Mouse (Mus musculus) stomach, embryonic 14.5 days (tissue): ENCODE results near the gene Epb41l4b. TPM values are rescaled to one million over a fixed set of nuclear protein-coding genes. Genes with fewer than 3 reads are reported as not detected.

ENCODE experiments used
- ATAC-seq: fragments of 200-750 bp; cut with Nextera tagmentation; 2 replicates; pipeline ENCODE4 v1.8.0; 2017; ENCODE audit warnings: low read depth, moderate TSS enrichment; ENCODE audit not compliant: insufficient number of reproducible peaks, insufficient read depth, low FRiP score
- H3K27ac ChIP-seq: fragments of 300-500 bp; sonication (generic); 2 replicates; pipeline ENCODE4 v1.5.1; 2014; ENCODE audit warnings: mild to moderate bottlenecking, low read length, moderate library complexity, mixed read lengths
- H3K27me3 ChIP-seq: fragments of 300-500 bp; sonication (generic); 2 replicates; pipeline ENCODE4 v1.6.1; 2014; ENCODE audit warnings: low read length, control low read depth, mixed read lengths; ENCODE audit not compliant: control insufficient read depth, insufficient read depth
- H3K36me3 ChIP-seq: fragments of 300-500 bp; sonication (generic); 2 replicates; pipeline ENCODE4 v1.6.1; 2014; ENCODE audit warnings: mild to moderate bottlenecking, control low read depth, low read length, moderate library complexity, mixed read lengths; ENCODE audit not compliant: control insufficient read depth, insufficient read depth
- H3K4me1 ChIP-seq: fragments of 300-500 bp; sonication (generic); 2 replicates; pipeline ENCODE4 v1.6.1; 2014; ENCODE audit warnings: low read length, control low read depth, mixed read lengths; ENCODE audit not compliant: control insufficient read depth, insufficient read depth
- H3K4me2 ChIP-seq: fragments of 300-500 bp; sonication (generic); replicated peaks from 2 replicates; pipeline ENCODE4 v1.6.1; 2014; ENCODE audit warnings: low read depth, low read length, control low read depth
- H3K4me3 ChIP-seq: fragments of 300-500 bp; sonication (generic); 2 replicates; pipeline ENCODE4 v1.5.1; 2014; ENCODE audit warnings: low read depth, low read length, control low read depth
- H3K9ac ChIP-seq: fragments of 300-500 bp; sonication (generic); replicated peaks from 2 replicates; pipeline ENCODE4 v1.6.1; 2014; ENCODE audit warnings: low read depth, mild to moderate bottlenecking, control low read depth, low read length, moderate library complexity, mixed read lengths
- H3K9me3 ChIP-seq: fragments of 300-500 bp; sonication (generic); 2 replicates; pipeline ENCODE4 v1.6.1; 2016; ENCODE audit warnings: low read depth, low read length, control low read depth; ENCODE audit not compliant: control insufficient read depth
- WGBS: fragments of 180-500 bp; shearing (Covaris S2); extraction: QIAGEN DNeasy Blood & Tissue Kit; methylation state at CpG from one replicate; pipeline ENCODE4 v1.1.7; 2014; 5-methylcytosine and 5-hydroxymethylcytosine counted together
- polyA plus RNA-seq: library from polyadenylated mRNA; unstranded; fragments of >200 nt; fragmentation: Nextera tagmentation; extraction: Ambion mirVana; gene quantifications from 2 replicates; pipeline ENCODE4 v1.2.1, GENCODE M21; 2014

Gene Epb41l4b
- polyA plus RNA-seq, 1 experiment from 2014 or later = 6.7 TPM

DNA sequence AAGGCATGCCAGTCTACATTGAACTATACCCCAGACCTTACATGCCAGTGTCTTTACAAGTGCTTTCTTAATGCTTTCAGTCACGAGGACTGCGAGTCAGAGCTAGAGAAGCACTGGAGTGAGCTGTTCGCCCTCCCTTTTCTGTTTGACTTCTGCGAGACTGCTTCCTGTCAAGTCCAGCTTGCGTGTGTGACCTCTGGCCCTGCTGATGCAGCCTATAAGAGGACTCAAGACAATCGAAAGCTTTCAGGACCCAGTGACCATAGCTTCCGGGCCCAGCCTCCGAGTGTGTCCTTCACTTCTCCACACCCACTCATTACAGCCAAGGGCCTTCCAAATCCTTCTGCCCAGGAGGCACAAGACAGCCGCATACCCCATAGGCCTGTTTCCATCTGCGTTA lies 32.1 kb upstream of the Epb41l4b start:
- no peak overlapping the region for H3K9ac ChIP-seq
- H3K4me1 ChIP-seq = no peaks in the 10 kb centered on the region; the same call in 1 of the 2 replicates
- no peak overlapping the region for H3K4me2 ChIP-seq
- no peak overlapping the region for H3K4me3 ChIP-seq
- no peaks in the 10 kb centered on the region for H3K27me3 ChIP-seq
- H3K36me3 ChIP-seq = no peaks in the 10 kb centered on the region
- no peak overlapping the region for H3K27ac ChIP-seq
- ATAC-seq = no peak
- 57% methylated on average over 10 of the region's 10 CpGs for WGBS
- no peaks in the 10 kb centered on the region for H3K9me3 ChIP-seq

GRCm38 (mm10) chr4:57172861-57173260 lies 29.6 kb upstream of the Epb41l4b start:
- H3K36me3 ChIP-seq = no peaks in the 10 kb centered on the region
- 52% methylated on average over 8 of the region's 8 CpGs for WGBS
- no peaks in the 10 kb centered on the region for H3K9me3 ChIP-seq
- no peak overlapping the region for H3K27ac ChIP-seq
- H3K4me2 ChIP-seq = no peak overlapping the region
- no peak for ATAC-seq
- no peaks in the 10 kb centered on the region; the same call in 1 of the 2 replicates for H3K4me1 ChIP-seq
- no peak overlapping the region for H3K9ac ChIP-seq
- no peaks in the 10 kb centered on the region for H3K27me3 ChIP-seq
- H3K4me3 ChIP-seq = no peak overlapping the region

DNA sequence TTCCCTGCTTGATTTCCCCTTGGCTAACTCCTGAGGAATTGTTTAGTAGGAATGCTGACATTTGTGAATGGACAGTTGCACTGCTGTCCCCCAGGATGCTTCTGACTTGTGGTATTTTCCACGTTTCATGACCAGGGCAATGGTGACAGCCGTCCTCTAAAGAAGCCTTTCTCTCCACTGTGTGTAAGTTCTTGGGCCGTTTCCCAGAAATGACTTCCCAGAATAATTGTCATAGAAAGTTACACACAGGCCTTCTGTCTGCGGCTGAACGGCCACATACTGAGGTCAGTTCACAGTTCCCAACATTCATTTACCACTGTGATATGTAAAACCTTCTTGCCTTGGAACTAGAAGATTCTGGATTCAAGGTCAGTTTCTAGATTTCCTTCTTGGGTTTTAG lies 28.6 kb upstream of the Epb41l4b start:
- 68% methylated on average over 5 of the region's 5 CpGs for WGBS
- no peak for ATAC-seq
- Histone ChIP-seq H3K27ac (no peak overlapping the region), H3K9ac (no peak overlapping the region), H3K9me3 (no peaks in the 10 kb centered on the region), H3K4me1 (no peaks in the 10 kb centered on the region; the same call in 1 of the 2 replicates), H3K27me3 (no peaks in the 10 kb centered on the region), H3K36me3 (no peaks in the 10 kb centered on the region), H3K4me2 (no peak overlapping the region), H3K4me3 (no peak overlapping the region)

GRCm38 (mm10) chr4:57168680-57169079 lies 25.4 kb upstream of the Epb41l4b start:
- no peak overlapping the region for H3K27ac ChIP-seq
- no peak for ATAC-seq
- 80% methylated on average over 3 of the region's 3 CpGs for WGBS

GRCm38 (mm10) chr4:57168277-57168676 lies 25.0 kb upstream of the Epb41l4b start:
- H3K4me3 ChIP-seq = no peak overlapping the region
- H3K4me1 ChIP-seq = peaks cover 6% of the 10 kb centered on the region; the same call in 1 of the 2 replicates
- H3K9ac ChIP-seq = no peak overlapping the region
- 60% methylated on average over 1 of the region's 1 CpGs for WGBS
- H3K9me3 ChIP-seq = no peaks in the 10 kb centered on the region
- H3K36me3 ChIP-seq = no peaks in the 10 kb centered on the region
- H3K27ac ChIP-seq = peak overlapping the region; percentile 82; the same call in 1 of the 2 replicates
- no peak for ATAC-seq
- no peak overlapping the region for H3K4me2 ChIP-seq
- H3K27me3 ChIP-seq = no peaks in the 10 kb centered on the region

More at GRCm38 (mm10) chr4:57168680-57169079, 25.4 kb upstream of the Epb41l4b start:
- no peak overlapping the region for H3K4me2 ChIP-seq
- no peaks in the 10 kb centered on the region for H3K36me3 ChIP-seq
- no peaks in the 10 kb centered on the region for H3K9me3 ChIP-seq
- no peak overlapping the region for H3K9ac ChIP-seq
- H3K4me1 ChIP-seq = peaks cover 6% of the 10 kb centered on the region; the same call in 1 of the 2 replicates
- H3K4me3 ChIP-seq = no peak overlapping the region
- H3K27me3 ChIP-seq = no peaks in the 10 kb centered on the region

DNA sequence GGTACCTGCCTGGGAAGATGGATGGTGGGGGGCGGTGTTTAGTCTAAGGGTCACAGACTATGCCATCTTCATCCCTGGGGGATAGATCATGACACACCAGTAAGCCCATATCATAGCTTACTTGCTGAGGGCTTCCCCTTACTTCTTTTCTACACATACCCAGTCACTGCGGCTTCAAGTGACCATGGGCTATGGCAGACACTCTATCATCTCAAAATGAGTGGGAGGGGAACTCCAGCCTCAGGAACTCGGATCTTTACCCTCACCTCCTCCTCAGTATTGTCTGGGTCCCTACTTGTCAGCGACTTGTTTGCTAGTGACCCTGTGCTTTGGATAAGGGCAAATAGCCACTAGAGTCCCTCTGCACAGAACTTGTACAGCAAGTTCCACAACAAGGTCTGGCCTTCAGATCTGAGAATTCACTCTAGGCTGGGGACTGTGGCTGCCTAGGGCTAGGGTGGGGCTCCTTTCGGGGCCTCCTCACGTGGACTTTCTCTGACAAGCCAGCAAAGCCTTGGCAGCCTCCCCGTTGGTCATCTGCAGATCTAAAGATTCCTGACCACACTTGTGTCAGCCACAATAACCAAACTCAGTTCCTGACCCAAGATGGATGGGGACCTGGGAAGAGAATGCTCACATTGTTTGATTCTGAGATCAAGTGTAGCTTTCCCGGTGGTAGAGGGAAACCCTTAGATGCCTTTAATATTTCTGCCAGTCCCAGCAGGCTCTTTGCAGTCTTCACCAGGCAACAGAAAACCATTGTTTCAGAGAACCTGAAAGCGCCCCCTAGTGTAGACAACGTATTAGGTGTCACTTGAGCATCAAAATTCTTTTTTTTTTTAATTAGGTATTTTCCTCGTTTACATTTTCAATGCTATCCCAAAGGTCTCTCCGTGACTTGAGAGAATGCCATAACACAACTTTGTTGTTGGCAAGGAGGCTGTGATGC lies 24.0 kb upstream of the Epb41l4b start:
- Histone ChIP-seq H3K4me3 (no peak overlapping the region), H3K4me1 (peaks cover 6% of the 10 kb centered on the region; the same call in 1 of the 2 replicates), H3K4me2 (no peak overlapping the region), H3K9me3 (no peaks in the 10 kb centered on the region), H3K36me3 (no peaks in the 10 kb centered on the region), H3K9ac (no peak overlapping the region), H3K27ac (peak overlapping the region; percentile 82), H3K27me3 (no peaks in the 10 kb centered on the region)
- WGBS = 46% methylated on average over 12 of the region's 12 CpGs
- peak; percentile 85 for ATAC-seq

- Histone ChIP-seq H3K4me3 (no peak overlapping the region), H3K9ac (no peak overlapping the region), H3K4me1 (0 out of 2 replicates have a peak, but pooled peaks cover 6% of the 10 kb centered on the region), H3K9me3 (no peaks in the 10 kb centered on the region), H3K27ac (no peak overlapping the region), H3K36me3 (no peaks in the 10 kb centered on the region), H3K4me2 (no peak overlapping the region), H3K27me3 (no peaks in the 10 kb centered on the region)
- 48% methylated on average over 3 of the region's 3 CpGs for WGBS
- no peak for ATAC-seq
Observed at GRCm38 (mm10) chr4:57165654-57166053, 22.4 kb upstream of the Epb41l4b start.

GRCm38 (mm10) chr4:57164578-57165210 lies 21.5 kb upstream of the Epb41l4b start:
- 0 out of 2 replicates have a peak, but pooled peaks cover 6% of the 10 kb centered on the region for H3K4me1 ChIP-seq
- WGBS = 79% methylated on average over 9 of the region's 9 CpGs
- peak overlapping the region; percentile 55 for H3K27ac ChIP-seq
- no peaks in the 10 kb centered on the region for H3K27me3 ChIP-seq
- no peak overlapping the region for H3K9ac ChIP-seq
- no peak overlapping the region for H3K4me2 ChIP-seq
- H3K36me3 ChIP-seq = no peaks in the 10 kb centered on the region
- ATAC-seq = peak; percentile 24; the same call in 1 of the 2 replicates
- no peaks in the 10 kb centered on the region for H3K9me3 ChIP-seq
- H3K4me3 ChIP-seq = no peak overlapping the region
